Mouse (Mus musculus) kidney, postnatal 14 days (tissue): ENCODE measurements around the gene Gm17018.

ENCODE experiments used
- DNase-seq: peaks from one replicate; pipeline ENCODE4 v3.0.0; 2022; ENCODE audit warnings: mixed read lengths

Gene Gm17018

DNA sequence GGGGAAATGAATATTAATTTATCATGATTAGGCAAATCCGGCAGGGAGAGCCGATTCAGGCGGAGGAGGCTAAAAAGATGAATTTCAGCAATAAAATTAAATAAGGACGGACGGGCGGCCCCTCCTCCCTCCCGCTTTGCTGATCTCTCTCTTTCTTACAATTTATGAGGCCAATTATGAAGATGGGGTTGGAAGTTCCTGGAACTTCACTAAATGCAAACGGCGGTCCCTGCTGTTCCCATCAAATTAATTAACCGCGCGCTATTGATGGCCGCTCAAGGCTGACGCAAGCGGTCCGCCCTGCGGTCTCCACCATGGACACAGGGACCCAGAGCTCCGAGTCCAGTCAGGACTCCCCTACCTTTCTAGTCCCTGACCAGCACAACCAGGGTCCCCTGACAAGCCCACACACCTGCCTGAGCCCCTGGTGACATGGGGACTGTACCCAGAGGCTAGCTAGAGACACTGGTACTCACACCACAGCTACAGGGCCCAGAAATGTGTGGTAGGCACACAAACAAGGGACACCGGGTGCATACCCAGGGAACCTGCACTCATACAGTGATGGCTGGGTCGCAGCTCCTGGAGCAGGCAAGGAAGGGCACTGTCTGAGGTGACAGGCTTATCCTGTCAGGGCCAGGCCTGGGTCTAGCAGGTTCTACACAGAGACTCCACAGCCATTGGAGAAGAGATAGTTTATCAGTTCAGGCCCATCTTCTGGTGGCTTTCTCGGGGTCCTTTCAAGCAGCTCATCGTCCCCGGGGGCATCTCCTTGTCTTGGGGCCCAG is 11.1 kb upstream of the Gm17018 start:
- DNase-seq: peak; percentile 41

DNA sequence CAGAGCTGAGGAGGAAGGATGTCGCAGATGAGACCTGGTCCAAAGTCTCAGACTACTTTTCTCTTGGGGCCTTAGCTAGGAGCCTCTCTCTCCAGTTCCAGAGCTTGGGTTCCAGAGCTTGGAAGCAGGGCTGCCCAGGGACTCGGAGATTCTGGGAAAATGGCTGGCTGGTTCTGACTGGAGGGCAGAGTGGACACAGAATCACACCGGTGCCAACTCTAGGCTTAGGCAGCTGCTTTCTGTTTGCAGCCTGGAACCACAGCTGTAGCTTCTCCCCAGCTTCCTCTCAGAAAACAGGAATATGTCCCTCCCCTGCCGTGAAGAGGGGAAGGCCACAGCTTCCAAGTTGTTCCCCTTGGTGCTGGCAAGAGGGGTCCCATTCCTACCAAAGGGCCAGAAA is 10.5 kb upstream of the Gm17018 start:
- no peak for DNase-seq

DNA sequence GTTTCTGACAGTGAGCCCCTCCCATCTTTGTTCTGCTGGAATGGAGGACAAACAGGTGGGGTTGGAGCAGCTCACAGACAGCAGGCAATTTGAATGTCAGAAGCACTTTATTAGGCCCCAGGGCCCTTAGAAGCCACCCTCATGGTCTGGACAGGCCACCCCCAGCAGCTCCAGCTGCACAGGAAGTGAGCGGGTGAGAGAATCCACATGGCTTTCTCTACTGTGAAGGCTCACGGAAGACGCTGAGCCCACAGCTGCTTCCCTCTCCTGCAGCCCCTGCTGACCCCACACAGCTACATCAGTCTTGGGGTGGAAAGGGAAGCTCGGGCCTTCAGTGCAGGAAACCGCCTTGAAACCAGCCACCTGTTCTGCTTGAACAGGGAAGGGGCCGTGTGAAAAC is 8.2 kb upstream of the Gm17018 start:
- DNase-seq: peak; percentile 50

DNA sequence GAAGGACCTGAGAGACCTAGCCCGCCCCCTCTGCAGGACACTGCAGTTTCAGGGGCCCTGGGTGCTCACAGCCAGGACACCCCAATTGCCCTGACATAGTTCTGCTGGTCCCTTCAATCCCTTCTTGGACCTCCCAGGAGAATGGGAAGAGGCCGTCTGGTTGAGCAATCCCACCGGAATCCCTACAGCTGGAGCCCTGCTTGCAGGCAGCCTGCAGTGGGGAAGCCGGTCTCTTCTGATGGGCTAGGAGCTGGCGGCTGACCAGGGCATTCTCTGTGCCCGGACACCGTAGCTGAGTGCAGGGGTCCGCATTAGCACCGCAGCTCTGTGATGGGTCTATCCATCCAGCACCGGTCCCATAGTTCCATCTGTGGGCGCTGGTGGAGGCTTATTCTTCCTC is 6.3 kb upstream of the Gm17018 start:
- no peak for DNase-seq

DNA sequence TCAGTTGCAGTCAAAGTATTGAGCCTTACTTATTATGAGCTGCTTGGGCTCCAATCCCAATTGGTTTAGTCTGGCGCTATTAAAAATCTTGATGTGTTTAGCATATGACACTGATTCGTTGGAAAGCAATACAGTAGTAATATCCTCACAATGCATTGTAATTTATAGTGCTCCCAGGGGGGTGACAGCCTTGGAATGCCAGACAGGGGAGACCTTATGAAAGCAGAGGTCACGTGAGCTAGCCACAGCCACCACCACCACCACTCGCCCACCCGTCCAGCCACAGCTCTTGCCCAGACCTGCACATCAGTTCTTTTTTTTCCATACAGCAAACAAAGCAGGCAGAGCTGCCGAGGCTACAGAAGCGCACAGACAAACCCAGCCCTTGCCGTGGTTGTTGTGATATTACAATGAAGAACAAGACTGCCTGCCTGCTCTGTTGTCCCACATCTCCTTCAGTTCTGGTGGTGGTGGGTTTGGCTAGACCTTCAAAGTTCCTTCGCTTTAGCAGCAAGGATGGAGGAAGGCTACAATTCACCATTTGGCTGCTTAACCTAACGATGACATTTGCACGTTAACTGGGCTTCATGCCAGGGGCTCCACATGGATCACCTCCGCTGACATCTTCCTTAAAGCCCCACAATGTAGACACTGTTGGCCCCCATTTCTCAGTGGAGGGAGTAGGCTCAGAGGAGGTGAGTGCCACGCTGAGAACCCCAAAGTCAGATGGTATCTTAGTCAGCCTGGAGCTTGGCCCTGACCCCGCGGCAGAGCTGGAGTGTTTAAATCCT is 5.7 kb downstream of the Gm17018 start:
- no peak for DNase-seq

DNA sequence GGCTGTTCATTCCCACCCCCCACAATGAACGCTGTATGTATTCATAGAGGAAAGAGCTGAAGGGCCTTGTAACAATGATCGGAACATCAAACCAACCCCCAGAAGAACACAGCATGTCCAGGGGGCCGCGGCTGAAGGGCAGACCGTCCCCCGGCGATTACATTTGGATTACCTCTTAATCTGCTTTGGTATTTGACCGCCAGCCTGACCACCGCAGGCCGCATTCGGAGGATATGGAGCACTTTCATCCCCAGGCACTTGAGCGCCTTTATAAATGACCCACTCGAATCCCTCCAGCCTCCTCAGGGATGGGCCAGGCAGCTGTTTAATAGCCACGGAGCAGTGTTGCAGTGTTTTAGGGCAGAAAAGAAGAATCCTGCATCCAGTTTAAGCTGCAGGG is 7.0 kb downstream of the Gm17018 start:
- DNase-seq: no peak

DNA sequence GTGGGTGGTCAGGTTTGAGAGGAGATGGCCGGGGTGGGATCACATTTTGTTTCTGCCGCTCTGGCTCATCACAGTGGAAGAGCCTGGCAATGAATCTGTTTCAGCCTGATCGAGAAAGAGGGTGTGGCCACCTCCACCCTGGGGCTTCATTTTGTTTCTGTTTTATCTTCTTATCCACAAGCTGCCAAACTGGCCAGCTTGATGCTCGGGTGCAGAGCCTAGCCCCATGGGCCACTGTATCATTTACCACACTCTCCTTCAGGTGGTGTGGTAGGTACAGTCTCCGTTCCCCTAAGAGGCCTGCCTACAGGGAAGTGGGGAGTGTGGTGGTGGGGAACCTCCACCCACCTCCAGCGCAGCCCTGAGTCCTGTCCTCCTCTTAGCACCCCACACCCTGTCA is 12.6 kb downstream of the Gm17018 start:
- no peak for DNase-seq

DNA sequence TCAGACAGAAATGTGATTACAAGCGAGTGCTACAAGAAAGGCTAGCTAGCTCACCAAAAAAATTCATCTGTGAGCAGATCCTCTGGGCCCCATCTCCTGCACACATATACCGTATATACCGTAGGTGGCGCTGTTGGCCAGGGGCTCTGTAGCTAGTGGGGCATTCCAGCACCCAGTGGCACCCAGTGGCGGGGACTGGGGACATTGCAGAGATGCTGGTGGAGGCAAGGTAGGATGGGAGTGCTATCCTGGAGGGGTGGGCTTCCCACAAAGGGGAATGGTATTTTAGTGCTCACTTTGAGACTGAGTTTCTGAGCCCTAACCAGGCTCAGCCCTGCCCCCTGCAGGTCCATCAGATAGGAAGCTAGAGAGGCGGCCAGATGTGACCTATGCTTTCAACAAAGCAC is 13.4 kb downstream of the Gm17018 start:
- DNase-seq: peak; percentile 79

DNA sequence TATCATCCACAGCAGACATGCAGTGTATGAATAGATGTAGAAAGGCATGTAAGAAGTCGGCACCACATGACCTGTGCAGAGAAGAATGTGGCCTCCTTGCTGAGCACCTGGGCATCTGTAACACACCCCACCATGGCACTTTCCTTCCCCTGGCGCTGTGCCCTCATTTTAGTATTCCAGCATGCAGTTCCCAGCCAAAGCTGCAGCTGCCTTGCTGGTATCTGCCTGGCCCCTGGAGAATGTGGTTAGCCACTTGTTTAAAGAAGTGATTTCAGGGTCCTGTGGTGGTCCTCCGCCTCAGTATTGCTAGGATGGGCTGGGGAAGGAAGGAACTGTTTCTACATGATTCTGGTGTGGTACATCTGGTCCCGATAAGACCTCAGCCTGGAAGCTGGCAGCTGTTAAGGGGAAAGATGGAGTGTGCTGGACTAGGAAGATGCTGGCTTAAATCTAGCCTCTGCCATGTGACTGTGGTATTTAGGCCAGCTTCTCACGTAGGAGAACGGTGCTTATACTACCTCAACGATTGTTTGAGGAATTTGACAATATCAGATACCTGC is 14.0 kb downstream of the Gm17018 start:
- no peak for DNase-seq

DNA sequence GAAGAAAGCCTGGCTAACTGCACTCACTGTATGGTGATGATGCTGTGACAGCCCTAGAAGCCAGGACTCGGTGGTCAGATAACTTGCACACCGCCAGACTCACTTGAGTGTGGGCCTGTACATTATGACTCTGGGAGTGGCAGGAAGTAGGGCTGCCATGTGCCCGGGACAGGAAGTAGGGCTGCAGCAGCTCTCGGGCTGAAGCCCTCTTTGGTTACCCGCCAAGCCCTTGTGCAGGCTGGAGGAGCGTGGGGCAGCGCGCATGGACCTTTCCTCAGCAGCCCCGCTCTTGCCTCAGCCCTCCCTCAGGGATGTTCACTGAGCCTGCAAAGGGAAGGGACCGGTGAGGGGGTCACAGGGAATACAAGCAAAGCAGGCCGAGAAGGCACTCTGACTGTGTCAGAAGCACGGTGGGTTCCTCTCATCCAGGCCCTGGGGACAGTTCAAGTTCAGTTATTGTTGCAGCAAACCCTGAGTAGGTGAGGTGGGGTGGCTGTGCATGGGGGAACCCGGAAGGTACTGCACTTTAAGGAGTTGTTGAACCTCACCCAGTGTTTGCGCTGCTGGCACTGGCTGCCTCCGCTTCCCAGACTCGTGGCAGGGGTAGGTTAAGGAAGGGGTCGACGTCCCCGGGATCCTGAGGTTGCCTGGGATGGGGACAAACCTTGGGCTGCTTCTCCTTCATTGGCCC is 14.7 kb downstream of the Gm17018 start:
- DNase-seq: no peak

DNA sequence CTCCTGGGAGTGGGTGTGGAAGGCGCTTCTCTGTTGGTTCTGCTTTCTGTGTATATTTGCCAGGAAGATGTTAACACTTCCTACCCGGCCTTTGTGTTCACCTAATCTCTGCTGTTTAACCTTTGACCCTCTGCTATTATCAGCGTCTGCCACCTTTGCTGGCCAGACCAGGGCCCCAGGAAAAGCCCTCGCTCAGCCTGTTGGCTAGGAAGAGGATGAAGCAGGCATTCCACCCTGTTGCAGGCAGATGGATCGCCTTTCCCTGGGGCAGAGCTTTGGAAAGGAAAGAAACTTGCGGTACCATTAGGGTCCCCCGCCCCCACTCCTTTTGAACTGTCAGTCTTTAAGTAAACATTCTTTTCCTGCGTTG is 15.2 kb downstream of the Gm17018 start:
- DNase-seq: no peak

DNA sequence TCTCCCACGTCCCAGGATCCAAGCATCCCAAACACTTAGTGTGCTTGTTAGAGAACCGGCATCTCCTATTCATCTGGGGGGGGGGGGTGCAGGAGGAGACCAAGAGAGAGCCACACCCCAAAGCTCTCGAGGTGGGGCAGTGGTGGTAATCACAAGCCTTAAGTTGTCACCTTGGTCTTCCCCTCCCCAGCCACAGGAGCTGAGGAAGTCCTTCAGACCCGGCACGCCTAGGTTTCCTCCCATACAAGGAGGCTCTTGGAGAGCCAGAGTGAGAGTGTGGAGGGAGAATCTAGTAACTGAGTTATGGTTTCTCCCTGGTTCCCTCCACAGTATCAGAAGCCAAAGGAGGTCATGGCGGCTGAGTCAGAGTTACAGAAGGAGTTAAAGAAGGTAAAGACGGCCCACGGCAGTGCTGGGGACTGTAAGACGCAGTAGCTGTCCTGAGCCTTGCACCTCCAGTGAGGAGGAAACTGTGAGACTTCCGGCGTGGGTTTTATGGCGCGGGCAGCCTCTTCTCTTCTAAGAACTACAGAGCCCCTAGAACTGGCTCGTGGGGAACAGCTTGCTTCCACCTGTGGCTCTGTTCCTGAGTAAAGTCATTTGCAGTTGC is 16.8 kb downstream of the Gm17018 start:
- no peak for DNase-seq

DNA sequence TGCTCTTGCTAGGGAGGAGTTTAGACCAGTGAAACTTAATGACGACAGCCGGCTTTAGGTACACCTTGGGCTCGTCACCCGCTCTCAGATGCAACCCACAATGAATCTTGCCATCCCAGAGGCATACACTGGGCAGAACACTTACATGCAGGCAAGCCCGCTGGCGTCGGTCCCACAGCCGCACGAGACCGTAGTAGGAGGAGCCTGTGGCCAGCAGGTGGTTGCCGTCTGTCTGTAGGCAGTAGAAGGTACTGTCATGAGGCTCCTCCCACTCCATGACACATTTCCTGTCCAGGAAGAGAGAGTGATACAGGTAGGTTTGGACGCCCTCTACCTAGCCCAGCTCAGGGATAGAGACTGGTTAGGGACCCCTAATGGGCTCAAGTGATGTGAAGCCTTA is 18.6 kb downstream of the Gm17018 start:
- no peak for DNase-seq

DNA sequence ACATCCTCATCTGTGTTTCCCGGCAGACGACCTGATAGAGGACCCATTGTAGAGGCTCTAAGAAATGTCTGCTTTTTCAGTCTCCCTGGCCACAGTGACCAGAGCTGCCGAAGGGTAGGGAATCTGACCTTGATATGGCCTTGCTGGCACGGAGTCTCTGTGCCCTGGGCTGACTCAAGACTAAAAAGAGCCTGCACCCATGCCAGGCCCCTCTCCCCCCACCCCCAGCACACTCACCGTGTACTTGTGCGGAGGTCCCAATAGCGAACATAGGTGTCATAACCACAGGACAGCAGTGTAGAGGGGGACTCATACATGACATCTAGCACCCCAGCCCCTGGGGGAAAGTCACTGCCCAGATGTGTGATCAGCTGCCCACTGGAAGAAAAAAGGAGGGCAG is 19.0 kb downstream of the Gm17018 start:
- no peak for DNase-seq

DNA sequence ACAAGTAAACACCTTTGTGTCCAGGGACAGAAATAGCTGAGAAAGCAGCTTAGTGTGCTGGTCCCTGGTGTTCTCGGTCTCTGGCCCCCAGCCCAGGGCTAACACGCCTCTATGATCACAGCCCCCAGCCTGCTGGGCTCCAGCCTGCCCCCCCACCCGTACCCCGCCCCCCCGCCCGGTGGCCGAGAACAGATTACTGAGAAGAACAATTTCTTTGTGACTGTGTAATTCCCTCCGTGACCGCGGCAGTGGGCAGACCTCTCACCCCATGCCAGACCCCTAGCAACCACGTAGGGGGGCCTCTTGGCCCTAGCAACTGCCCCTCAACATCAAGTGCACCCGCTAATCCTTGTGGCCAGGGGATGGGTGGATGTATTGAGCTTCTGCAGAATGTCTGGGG is 19.8 kb downstream of the Gm17018 start:
- DNase-seq: no peak

DNA sequence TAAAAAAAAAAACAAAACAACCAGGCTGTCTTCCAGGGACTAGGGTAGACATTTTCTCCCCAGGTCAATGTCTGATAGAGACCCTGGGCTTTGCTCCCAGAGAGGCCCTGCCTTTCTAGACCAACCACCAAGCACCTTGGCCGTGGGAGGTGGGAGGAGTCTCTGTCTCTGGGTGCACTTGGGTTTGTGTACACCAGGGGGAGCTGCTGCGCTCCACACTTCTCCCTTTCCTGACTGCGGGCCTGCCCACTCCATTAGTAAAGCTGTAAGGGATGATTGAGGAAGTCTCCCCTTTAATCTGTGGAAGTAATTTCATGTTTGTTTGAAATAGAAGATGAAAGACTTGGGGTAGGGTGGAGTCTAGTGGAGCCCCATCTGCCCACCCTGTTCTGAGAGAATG is 20.8 kb downstream of the Gm17018 start:
- DNase-seq: peak; percentile 54

DNA sequence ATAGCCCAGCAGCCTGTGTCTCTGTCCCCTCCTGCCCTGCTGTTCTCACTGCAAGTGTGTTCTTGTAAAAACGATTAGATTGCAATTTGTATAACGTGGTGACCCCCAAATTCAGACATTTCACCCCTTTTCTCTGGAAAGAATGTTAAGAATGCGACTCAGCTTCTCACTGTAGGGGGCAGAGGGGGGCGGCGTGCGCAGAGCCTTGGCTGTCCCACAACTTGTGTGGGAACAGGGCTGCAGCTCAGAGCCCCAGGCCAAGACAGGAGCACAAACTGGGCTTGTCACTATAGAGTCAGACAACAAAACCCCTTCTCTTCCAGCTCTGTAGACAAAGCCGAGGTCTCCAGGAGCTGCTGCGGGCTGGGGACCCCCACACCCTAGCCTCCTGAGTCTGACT is 21.7 kb downstream of the Gm17018 start:
- DNase-seq: peak; percentile 41

DNA sequence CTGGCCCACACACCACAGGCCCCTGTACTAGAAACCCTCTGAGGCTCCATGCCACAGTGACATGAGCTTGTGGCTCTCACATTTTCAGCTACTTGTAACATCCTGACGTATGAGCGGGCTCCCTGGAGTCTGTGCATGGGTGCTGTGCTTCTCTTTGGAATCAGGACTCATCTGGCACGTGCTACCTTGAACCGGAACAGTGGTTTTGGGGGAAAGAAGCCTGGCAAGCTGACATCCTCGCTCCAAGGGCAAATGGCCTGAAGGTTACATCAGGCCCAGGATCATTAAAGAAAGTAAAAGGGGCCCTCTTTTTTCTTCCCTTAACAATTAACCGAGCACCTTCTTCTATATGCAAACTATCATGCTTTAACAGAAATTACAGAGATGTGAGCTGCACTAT is 22.7 kb downstream of the Gm17018 start:
- DNase-seq: no peak

DNA sequence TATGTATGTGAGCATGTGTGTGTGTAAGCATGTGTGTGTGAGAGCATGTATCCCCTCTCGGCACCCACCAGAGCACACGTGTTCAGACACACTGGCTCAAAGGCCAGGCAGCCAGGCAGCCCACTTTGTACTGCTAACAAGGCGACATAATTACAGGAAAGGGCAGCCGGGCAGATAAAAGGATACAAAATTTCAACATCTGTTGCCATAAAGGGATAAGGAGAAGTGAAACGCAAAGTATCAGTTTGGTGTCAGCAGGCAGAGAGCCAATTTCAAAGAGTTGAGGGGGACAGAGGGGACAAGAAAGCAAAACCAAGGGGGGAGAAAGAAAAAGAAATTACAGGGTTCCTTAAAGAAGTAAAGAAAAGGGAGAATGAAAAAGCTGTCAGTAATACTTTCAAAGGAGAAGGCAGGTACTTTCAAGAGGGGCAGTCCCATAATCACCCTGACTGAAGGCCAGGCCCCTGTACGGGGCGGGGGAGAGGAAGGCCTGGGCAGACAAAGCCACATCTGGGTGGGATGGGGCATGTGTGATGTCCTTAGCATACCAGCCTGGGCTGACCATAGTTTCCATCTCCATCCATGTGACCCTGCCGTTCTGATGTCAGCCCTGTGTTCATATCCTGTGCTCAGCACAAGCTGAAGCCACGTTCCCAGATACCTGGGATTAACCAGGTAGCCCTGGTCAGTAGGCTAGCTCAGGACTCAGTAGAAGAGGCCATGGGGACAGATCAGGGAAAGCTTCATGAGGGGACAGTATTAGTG is 24.6 kb downstream of the Gm17018 start:
- no peak for DNase-seq

DNA sequence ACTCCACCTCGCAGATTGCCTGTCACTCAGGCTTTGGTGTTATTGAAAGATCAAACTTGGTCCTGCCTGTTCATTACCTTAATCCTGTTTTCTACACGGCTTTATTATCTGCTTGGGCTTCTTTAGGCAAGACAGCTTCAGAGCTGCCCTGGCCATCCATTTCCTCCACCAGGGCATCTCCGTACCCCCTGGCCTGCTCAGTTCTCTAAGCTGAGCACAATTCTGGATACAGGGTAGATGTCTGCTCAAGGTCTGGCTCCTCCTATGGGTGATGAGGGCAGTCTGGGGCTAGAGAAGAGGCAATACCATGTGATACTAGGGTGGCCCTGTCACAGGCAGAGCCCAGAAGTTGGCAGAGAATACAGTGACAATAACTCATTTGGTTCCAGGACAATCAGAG is 26.4 kb downstream of the Gm17018 start:
- DNase-seq: no peak

DNA sequence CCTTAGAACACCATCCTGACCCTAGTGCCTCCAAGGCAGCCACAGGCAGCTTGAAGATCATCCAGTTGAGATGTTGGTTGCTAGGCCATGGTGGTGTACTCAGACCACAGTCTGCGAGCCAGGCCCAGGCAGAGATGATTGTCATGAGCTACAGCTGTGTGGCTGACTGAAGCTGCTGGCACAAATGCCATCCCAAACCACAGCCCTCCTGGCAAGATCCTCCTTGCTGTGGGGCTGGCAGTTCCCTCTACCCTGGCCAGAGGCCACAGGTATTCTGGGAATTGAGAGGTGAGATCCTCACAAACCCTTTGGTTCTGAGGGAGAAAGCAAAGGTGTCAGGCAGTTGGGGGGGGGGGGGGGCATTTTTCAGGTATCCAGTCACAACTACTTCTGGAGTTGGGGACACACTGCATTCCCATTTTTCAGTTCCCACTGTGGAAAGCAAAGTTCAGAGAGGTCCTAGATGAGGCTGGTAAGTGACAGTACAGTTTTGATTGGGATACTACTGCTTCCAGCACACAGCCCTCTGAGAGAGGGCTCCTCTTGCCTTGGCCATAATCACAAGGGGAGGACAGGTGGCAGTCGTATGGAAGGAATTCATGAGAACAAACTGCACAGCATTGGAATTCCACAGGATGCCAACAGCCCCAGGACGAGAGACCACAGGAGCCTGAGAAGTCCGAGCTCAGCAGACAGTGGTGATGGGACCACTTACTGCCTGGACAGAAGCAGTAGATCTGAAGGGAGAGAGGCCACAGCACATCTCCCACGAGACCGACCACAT is 27.3 kb downstream of the Gm17018 start:
- no peak for DNase-seq

DNA sequence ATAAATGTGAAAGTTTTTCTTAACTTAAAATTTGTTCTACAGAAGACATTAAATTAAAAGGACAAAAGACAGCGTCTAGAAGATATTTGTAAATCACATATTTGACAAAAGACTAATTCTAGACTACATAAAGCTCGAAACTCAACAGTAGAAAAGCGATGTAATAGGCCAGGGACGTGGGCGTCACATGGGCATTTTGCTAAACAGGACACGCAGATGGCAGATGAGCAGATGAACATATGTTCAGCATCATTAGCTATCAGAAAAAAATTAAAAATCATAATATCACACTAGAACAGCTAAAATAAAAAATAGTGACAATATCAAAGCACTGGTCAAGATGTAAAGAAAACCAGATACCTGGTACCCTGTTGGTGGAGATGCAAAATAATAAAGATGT is 29.3 kb downstream of the Gm17018 start:
- DNase-seq: no peak
